Mouse (Mus musculus) A20 (cell line): ENCODE results near the gene Rpain.

ENCODE experiments used
- DNase-seq: peaks from one replicate; pipeline ENCODE4 v3.0.0-alpha.2; 2011; ENCODE audit warnings: low read depth, low spot score

Gene Rpain

DNA sequence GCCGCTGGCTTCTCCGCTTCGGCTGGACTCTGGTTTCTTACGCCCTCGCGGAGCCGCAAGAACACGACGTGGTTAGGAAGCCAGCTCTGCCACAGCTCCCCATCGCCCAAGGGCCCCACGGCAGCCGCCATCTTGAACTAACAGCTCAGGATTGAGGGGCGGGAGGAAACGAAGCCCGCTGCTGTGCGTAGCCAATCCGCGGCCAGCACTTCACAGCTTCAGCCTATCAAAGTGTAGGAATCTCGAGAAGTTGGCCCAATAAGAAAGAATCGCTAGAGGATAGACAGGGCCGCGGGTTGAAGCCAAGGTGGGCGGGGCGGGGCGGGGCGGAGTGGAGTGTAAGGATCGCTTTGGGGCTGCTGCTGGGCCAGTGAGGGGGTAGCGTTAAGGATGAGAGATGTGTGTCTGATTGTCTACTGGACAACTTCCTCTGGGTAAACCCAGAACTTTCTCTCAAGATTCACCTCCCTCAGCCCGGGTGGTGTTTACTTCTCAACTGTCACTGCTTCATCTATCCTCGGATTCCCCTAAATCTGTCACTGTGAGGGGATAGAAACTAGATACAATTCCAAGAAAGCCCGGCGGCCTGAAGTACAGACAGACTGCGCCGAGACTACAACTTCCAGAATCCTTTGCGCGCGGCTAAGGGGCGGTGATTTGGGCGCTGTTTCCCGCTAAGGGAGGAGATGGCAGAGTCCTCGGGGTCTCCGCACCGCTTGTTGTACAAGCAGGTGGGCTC is at the start of gene Rpain, which contains the start of gene Nup88:
Gene Rpain, plus strand, starts transcription at position 393 of the 739 bp plus-strand sequence.
Gene Nup88, minus strand, starts transcription at position 153 of the 739 bp plus-strand sequence.
- DNase-seq = peak; percentile 95

- no peak for DNase-seq
Measured at GRCm38 (mm10) chr11:70931461-70931860, 38.6 kb upstream of the Rpain start.

- DNase-seq = no peak
Measured at GRCm38 (mm10) chr11:70935316-70935715, 34.7 kb upstream of the Rpain start.

DNA sequence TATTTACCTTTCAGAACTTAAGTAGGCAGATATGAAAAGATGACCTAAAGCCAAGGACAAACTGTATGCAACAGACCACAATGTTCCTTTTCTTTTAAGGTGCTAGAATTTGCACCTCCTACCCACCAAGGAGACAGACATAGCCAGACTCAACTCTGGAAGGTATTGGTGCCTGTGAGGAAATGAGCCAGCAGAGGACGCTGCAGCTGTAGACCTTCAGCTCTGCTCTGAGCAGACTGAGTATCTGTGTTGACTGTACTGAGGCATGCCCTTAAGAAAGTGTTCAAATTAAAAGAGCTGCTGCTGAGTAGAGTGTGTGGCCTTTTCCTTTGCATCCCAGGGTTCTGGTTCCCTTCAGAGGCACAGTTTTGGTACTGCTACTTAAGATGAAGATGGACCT is 27.4 kb upstream of the Rpain start:
- DNase-seq = no peak

GRCm38 (mm10) chr11:70943651-70944050 is 26.4 kb upstream of the Rpain start:
- no peak for DNase-seq

GRCm38 (mm10) chr11:70944935-70945817 is 24.8 kb upstream of the Rpain start:
- no peak for DNase-seq

DNA sequence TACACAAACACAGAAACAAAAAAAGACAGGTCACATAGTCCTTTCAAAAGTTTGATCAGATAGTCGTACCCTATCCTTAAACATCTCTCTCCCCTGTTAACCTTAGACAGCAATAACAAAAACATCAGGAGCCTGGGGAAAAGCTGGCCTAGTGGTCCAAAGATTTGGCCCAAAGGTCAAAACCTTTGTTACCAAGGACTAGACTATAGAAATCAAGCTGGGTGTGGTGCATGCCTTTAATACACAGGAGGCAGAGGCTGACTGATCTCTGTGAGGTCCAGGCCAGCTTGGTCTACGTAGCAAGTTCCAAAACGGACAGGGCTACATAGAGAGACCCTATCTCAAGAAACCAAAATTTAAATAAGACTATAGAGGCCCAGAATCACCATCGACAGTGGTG is 15.3 kb upstream of the Rpain start:
- DNase-seq = no peak

GRCm38 (mm10) chr11:70960786-70961554 is 9.0 kb upstream of the Rpain start:
- no peak for DNase-seq

DNA sequence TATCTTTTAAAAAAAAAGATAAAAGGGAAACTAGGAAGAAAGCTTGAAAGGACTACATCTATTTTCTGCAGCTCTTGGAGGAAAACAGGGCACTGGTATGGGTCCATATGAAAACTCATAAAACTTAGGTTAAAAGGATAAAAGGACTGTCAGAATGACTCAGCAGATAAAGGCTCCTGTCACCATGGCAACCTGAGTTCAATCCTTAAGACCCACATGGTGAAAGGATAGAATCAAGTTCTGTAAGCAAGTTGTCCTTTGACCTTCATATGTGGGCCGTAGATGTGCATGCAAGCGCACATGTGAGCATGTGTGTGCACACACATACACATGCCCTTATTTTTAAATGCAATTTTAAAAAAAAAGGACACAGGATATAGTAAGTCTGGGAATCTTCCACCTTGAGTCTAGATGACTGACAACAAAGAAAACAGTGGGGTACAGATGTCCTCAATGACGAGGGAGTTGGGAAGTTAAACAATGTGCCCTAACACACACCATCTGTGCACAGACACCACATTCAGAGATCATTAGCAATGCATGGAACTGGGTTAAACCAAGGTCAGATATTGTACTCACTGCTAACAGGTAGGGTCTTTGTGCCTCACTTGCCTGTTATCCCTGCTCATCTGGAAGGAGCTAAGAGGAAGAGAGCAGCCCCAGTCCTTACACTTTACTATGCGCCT is 5.6 kb upstream of the Rpain start:
- DNase-seq = no peak

- DNase-seq = no peak
Measured at GRCm38 (mm10) chr11:70969271-70969794, 680 bp upstream of the Rpain start.

- peak; percentile 27 for DNase-seq
Measured at GRCm38 (mm10) chr11:70970560-70971540, 837 bp downstream of the Rpain start.

GRCm38 (mm10) chr11:70972586-70972985 is 2.6 kb downstream of the Rpain start:
- DNase-seq = no peak

DNA sequence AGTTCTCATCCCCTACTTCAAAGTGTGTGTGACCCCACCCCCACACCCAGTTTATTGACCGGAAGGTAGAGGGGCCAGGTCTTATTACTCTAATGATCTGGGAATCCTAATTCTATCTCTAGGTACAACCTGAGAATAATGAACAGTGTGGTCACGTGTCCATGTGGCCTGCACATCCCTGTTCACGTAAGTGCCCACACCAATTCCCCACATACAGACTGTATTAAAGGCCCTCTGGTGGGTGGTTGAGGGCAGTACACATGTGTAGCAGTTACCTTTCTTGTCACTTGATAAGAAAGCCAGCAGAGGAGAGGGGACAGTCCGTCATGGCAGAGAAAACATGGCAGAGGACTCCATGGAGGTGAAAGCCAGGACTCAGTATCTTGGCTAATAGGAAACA is 3.9 kb downstream of the Rpain start:
- DNase-seq = peak; percentile 43

- no peak for DNase-seq
Measured at GRCm38 (mm10) chr11:70975193-70975592, 5.2 kb downstream of the Rpain start.

GRCm38 (mm10) chr11:70977293-70977692 is 7.3 kb downstream of the Rpain start:
- no peak for DNase-seq

- peak; percentile 86 for DNase-seq
Measured at GRCm38 (mm10) chr11:70980232-70980631, 10.2 kb downstream of the Rpain start.

- DNase-seq = peak; percentile 56
Measured at GRCm38 (mm10) chr11:70980751-70981510, 10.9 kb downstream of the Rpain start.

DNA sequence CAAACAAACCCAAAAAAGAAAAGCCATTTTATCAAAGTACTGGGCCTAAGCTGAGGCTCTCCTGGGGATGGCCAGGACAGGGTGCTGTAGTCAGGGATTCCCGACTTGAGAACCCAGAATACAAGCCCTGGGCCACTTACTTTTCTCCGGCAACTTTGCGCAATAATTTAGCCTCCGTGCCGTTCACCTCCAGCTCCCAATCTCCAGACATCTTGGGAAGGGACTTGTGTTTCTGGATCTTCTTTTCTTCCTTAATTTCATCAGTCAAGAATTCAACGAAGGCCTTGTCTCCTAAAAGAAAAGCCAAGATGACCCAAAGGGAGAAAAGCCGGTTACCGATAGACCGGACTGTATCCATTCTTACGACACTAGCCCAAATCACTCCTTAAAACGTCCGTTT is 12.0 kb downstream of the Rpain start:
- DNase-seq = peak; percentile 40
